Mouse (Mus musculus): ENCODE measurements around the gene Sarm1.

Gene Sarm1

GRCm38 (mm10) chr11:78512025-78512957 lies 14.7 kb upstream of the Sarm1 start, which contains the start of the genes Tmem199 and Poldip2:
Tmem199 (minus strand) TSS chr11:78512172.
Poldip2 (plus strand) TSS chr11:78512193.
- peak; percentile 85 for DNase-seq (ENCODE audit: low read depth, low spot score)

DNA sequence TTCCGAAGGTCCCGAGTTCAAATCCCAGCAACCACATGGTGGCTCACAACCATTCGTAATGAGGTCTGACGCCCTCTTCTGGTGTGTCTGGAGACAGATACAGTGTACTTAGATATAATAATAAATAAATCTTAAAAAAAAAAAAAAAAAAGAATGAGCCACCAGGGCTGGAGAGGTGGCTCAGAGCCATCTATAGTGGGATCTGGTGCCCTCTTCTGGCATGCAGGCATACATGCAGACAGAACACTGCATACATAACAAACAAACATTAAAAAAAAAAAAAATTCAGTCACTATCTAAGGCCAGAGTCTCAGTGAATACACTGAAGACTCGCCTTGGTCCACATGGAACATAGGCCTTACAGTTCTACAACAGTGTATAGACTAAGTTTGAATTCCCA lies 11.6 kb upstream of the Sarm1 start:
- no peak for DNase-seq (ENCODE audit: low read depth, low spot score)

GRCm38 (mm10) chr11:78505430-78505829 lies 7.9 kb upstream of the Sarm1 start:
- no peak for DNase-seq (ENCODE audit: low read depth, low spot score)

DNA sequence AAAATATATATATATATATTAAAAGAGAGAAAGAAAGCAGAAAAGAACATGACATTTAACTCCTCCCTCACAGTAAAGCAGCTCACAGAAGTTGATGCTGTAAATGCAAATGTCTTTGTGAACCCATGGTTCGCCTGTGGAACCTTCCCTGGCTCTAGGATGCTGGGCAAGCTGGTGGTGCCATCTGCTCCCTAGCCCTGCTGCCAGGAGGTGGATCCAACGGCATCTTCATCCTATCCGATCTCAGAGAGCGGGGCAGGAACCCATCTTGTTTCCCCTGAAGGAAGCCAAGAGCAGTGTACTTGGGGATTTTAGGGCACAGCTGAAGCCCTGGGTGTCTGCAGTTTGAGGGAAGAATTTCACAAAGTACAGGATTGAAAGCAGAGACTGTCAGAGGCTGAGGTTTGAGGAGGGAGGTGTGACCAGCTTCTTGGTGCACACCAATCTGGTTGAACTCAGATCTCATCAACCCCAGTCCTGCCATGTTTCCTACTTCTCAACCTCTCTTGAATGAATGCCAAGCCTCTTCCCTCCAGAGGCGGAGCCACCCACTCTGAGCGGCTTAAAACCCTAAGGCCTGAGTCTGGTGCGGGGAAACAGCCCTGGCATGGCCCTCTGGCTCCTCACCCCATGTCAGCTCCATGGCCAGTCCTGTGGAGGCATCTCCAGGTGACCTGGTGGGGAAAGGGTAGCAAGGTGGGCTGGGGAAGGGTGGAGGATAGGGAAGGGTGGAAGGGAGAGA lies 5.5 kb upstream of the Sarm1 start, which contains the start of gene Sebox:
Gene Sebox (plus strand): TSS at position 539 of the 742 bp plus-strand sequence.
- no peak for DNase-seq (ENCODE audit: low read depth, low spot score)

DNA sequence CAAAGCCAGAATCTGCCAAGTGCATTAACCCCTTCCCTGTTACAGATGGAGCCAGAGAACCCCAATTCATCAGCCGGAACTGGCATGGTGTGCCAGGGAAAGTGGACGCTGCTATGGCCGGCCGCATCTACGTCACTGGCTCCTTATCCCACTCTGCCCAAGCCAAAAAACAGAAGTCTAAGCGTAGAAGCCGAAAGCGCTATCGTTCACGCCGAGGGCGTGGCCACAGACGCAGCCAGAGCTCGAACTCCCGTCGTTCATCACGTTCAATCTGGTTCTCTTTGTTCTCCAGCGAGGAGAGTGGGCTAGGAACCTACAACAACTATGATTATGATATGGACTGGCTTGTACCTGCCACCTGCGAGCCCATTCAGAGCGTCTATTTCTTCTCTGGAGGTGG lies 4.0 kb upstream of the Sarm1 start:
- DNase-seq (ENCODE audit: low read depth, low spot score) = no peak

DNA sequence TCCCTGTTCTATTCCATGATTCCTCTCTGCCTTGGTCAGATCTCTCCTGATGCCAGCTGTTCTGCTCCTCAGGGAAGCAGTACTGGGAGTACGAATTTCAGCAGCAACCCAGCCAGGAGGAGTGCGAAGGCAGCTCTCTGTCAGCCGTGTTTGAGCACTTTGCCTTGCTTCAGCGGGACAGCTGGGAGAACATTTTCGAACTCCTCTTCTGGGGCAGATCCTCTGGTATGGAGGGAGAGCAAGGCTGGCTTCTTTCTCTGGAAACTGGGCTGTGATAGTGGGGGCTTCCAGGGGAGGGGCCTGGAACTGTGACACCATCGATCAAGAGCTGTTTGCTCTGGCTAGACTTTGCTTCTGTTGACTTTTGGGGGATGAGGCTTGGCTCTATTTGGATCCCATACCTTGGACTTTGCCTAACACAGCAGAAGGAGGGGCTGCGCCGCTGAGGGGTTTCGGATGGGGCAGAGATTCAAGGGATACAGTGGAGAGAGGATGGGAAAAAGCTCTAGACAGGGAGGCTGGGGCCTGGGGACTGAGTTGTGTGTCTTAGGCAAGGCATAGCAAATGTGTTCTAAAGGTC lies 3.2 kb upstream of the Sarm1 start:
- DNase-seq (ENCODE audit: low read depth, low spot score) = no peak

DNA sequence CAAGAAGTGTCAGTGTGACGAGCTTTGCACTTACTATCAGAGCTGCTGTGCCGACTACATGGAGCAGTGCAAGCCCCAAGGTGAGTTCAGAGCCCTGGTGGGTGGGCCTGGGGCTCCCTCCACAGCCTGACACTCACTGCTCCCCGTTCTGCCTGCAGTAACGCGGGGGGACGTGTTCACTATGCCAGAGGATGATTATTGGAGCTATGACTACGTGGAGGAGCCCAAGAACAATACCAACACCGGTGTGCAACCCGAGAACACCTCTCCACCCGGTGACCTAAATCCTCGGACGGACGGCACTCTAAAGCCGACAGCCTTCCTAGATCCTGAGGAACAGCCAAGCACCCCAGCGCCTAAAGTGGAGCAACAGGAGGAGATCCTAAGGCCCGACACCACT lies 2.0 kb upstream of the Sarm1 start:
- no peak for DNase-seq (ENCODE audit: low read depth, low spot score)

DNA sequence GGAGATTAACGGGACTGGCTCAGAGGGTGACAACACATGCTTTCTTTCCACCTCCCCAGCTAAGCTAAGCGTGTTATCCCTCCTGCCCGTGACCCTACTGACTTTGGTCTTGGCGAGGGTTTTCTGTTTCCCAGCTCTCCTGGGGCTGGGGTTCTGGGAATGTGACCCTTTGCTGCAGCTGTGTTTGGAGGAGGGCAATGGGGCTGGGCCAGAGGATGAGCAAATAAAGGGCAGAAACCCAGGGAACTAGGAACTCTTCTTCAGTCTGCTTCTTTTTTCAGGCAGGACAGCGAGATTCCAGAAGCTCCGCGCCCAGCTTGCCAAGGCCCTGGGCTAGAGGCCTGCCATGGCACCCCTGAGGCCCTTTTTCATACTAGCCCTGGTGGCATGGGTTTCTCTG lies 1.4 kb upstream of the Sarm1 start, which contains the start of gene Vtn:
Gene Vtn (plus strand): TSS at position 88 of the 400 bp plus-strand sequence.
- DNase-seq (ENCODE audit: low read depth, low spot score) = no peak

GRCm38 (mm10) chr11:78497071-78497541 lies 448 bp downstream of the Sarm1 start:
- DNase-seq (ENCODE audit: low read depth, low spot score) = no peak

GRCm38 (mm10) chr11:78495904-78496303 lies 1.6 kb downstream of the Sarm1 start:
- no peak for DNase-seq (ENCODE audit: low read depth, low spot score)

DNA sequence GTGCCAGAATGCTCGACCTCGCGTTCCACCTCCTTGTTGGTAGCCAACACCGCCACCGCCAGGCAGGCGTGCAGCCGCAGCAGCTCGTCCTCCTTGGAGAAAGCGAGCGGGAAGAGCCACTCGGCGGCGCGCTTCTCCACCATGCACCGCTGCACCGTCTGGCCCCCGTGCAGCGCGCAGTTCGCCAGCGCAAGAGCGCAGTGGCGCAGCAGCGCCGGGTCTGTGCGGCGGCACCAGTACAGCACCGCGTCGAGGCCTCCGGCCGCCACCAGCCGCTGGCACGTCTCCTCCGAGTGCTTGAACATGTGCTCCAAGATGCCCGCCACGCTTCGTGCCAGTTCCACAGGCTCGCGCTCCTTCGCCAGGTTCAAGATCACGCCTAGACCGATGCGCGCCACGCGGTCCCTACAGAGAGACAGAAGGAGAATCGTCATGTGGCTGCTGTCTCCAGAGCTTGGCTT lies 6.7 kb downstream of the Sarm1 start:
- DNase-seq (ENCODE audit: low read depth, low spot score) = no peak

- DNase-seq (ENCODE audit: low read depth, low spot score) = peak; percentile 81
These were observed 9.4 kb downstream of the Sarm1 start for GRCm38 (mm10) chr11:78488168-78488567.

DNA sequence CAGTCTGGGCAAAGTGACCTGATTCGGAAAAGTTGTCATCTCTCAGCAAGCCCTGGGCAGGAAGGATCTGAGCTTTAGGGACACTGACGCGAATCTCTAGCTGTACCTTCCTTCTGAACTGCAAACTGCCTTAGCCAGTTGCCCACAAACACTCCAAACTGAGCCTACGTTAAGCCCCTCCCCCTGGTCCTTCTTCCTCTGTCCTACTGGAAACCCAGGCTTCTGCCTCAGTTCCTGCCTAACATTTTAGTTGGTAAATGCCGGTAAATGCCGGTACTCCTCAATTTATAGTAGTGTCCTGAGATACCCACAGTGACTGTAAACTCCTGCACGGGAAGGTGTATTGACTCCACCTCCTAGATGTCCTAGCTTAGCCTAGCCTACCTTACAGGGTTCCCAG lies 13.9 kb downstream of the Sarm1 start:
- DNase-seq (ENCODE audit: low read depth, low spot score) = no peak

DNA sequence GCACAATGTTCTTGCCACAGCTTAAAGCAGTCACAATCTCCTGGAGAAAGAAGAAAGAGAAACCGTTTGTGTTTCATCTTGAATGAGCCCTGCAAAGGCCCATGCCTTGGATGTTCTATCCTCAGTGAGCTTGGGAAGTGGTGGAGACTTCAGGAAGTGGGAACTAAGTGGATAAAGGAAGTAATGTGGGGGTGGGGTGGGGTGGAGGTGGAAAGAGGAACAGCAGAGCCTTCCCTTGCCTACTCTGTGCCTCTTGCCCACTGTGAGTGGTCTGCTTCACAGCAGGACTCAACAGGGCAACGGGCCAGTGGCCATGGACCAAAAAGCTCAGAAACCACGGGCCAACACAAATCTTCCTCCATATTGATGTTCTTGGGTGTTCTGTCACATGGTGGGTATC lies 22.3 kb downstream of the Sarm1 start:
- DNase-seq (ENCODE audit: low read depth, low spot score) = no peak

DNA sequence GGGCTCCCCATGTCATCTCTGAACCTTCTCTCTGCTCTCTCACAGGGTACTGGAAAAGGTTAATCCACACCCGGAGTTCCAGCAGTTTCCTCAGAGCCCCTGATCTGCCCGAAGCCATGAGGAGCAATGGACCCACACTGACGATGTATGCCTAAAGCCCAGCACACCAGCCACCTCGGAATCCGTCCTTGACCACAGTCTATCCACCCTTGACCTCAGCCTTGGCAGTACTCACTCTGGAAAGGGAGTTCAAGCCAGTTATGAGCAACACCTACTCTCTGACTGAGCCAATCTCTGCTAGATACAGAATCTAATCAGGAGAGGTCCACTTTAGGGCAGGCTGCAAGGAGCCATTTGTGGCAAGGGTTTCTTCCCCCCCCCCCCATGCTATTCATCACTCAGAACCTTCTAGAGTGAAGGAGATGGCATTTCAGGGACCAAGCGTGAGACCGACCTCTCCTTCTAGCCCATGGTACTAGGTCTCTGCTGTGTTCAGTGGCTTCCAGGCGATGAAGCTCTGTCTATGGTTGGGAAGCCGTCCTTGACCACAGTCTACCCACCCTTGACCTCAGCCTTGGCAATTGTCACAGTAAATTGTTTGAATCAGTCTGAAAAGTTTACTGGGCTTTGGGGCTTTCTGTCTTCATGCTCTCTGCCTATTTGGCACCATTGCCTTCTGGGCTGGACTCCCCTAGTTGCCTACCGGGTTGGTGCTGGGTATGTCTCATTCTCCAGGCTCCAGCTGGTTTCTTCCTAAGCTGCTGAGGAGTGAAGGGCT lies 26.0 kb downstream of the Sarm1 start:
- DNase-seq (ENCODE audit: low read depth, low spot score) = no peak

DNA sequence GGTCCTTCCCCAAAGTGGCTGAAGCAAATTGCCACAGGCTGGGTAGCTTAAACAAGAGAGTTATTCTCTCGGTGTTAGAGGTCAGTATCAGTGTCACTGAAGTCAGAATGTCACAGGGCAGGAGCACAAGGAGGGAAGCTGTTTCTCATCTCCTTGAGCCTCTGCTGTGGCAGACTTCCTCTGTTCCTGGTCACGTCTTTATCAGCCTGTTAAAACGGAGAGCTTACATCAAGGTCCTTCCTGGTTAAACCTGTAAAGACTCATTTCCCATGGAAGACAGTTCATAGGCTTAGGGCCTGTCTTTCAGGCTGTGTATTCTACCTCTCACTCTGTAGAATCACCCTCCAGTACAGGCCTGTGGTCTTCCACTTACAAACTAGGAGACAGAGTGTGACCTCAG lies 29.6 kb downstream of the Sarm1 start:
- DNase-seq (ENCODE audit: low read depth, low spot score) = no peak

DNA sequence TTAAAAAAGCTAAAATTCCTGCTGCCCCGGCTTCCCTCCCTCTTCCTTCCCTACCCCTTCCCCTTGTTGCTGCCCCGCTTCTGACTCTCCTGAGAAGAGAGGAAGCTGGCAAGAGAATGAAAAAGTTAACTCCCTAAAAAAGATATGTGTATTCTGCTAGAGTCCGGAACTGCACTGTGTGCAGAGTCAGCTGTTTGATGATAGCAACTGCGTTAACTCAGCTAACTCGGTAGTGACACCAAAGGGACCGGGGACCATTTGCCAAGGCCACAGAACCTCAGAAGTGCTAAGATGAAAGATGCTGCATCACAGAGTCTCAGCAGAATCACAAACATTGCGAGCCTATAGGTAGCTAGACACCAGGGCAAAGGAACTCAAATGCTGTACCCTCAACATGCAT lies 30.0 kb downstream of the Sarm1 start:
- no peak for DNase-seq (ENCODE audit: low read depth, low spot score)

DNA sequence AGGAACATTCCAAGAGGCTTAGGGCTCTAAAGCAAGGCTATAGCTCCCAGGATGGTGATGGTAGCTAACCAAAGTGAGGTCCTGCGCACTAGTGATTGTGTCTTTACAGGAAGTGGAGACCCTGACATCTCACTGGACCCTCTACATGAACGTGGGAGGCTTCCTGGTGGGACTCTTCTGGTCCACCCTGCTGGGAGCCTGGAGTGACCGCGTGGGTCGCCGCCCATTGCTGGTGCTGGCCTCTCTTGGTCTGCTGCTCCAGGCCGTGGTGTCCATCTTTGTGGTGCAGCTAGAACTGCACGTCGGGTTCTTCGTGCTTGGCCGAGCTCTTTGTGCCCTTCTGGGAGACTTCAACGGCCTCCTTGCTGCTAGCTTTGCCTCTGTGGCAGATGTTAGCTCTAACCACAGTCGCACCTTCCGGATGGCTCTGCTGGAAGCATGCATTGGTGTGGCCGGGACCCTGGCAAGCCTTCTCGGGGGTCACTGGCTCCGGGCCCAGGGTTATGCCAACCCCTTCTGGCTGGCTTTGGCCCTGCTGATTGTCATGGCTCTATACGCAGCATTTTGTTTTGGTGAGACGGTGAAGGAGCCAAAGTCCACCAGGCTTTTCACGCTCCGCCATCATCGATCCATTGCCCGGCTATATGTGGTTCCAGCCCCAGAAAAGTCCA lies 31.2 kb downstream of the Sarm1 start:
- no peak for DNase-seq (ENCODE audit: low read depth, low spot score)

GRCm38 (mm10) chr11:78465568-78466180 lies 31.9 kb downstream of the Sarm1 start, which contains the start of gene Slc46a1:
Slc46a1 (plus strand) TSS chr11:78465697.
- peak; percentile 75 for DNase-seq (ENCODE audit: low read depth, low spot score)

- no peak for DNase-seq (ENCODE audit: low read depth, low spot score)
These were observed 32.4 kb downstream of the Sarm1 start for GRCm38 (mm10) chr11:78465116-78465515.

Measured in WW6 (cell line).